Mouse (Mus musculus) midbrain, embryonic 13.5 days (tissue): ENCODE measurements around the gene B130006D01Rik. TPM values are rescaled to one million over a fixed set of nuclear protein-coding genes. Genes with fewer than 3 reads are reported as not detected.

Source experiments
- ATAC-seq: fragments of 200-750 bp; cut with Nextera tagmentation; 2 replicates; pipeline ENCODE4 v1.8.0; 2017; ENCODE audit warnings: mild to moderate bottlenecking, moderate TSS enrichment, moderate library complexity
- H3K27ac ChIP-seq: fragments of 300-500 bp; sonication (generic); 2 replicates; pipeline ENCODE4 v1.5.1; 2015; ENCODE audit warnings: inconsistent platforms, mild to moderate bottlenecking, moderate library complexity
- H3K27me3 ChIP-seq: fragments of 300-500 bp; sonication (generic); 2 replicates; pipeline ENCODE4 v1.6.1; 2015; ENCODE audit warnings: mild to moderate bottlenecking, inconsistent platforms
- H3K36me3 ChIP-seq: fragments of 300-500 bp; sonication (generic); 2 replicates; pipeline ENCODE4 v1.6.1; 2015; ENCODE audit warnings: mild to moderate bottlenecking, inconsistent platforms
- H3K4me1 ChIP-seq: fragments of 300-500 bp; sonication (generic); replicated peaks from 2 replicates; pipeline ENCODE4 v1.6.1; 2015; ENCODE audit warnings: inconsistent platforms
- H3K4me2 ChIP-seq: fragments of 300-500 bp; sonication (generic); replicated peaks from 2 replicates; pipeline ENCODE4 v1.6.1; 2015; ENCODE audit warnings: moderate library complexity, mild to moderate bottlenecking, inconsistent platforms
- H3K4me3 ChIP-seq: fragments of 300-500 bp; sonication (generic); replicated peaks from 2 replicates; pipeline ENCODE4 v1.5.1; 2015; ENCODE audit warnings: mild to moderate bottlenecking, inconsistent platforms
- H3K9ac ChIP-seq: fragments of 300-500 bp; sonication (generic); replicated peaks from 2 replicates; pipeline ENCODE4 v1.6.1; 2015; ENCODE audit warnings: mild to moderate bottlenecking, inconsistent platforms
- H3K9me3 ChIP-seq: fragments of 300-500 bp; sonication (generic); 2 replicates; pipeline ENCODE4 v1.6.1; 2016; ENCODE audit warnings: mild to moderate bottlenecking, inconsistent platforms
- WGBS: fragments of 180-500 bp; shearing (Covaris S2); methylation state at CpG from one replicate; pipeline ENCODE4 v1.1.7; 2015; 5-methylcytosine and 5-hydroxymethylcytosine counted together
- polyA plus RNA-seq: library from polyadenylated mRNA; unstranded; fragments of >200 nt; fragmentation: Nextera tagmentation; extraction: Ambion mirVana; gene quantifications from 2 replicates; pipeline ENCODE4 v1.2.1, GENCODE M21; 2015

Gene B130006D01Rik
- polyA plus RNA-seq, 1 experiment from 2014 or later, result 1.5 TPM

GRCm38 (mm10) chr11:95719356-95719755, 4.0 kb upstream of the B130006D01Rik start:
- H3K9me3 ChIP-seq, result no peaks in the 10 kb centered on the region
- peaks cover 27% of the 10 kb centered on the region for H3K4me1 ChIP-seq
- H3K4me3 ChIP-seq, result no peak overlapping the region
- H3K36me3 ChIP-seq, result no peaks in the 10 kb centered on the region
- no peak overlapping the region for H3K27ac ChIP-seq
- no peak overlapping the region for H3K9ac ChIP-seq
- H3K4me2 ChIP-seq, result no peak overlapping the region
- no peaks in the 10 kb centered on the region for H3K27me3 ChIP-seq
- WGBS, result 90% methylated on average over 3 of the region's 3 CpGs
- ATAC-seq, result no peak

- Histone ChIP-seq H3K4me3 (no peak overlapping the region), H3K9ac (no peak overlapping the region), H3K9me3 (no peaks in the 10 kb centered on the region), H3K27ac (no peak overlapping the region), H3K27me3 (no peaks in the 10 kb centered on the region), H3K4me1 (0 out of 2 replicates have a peak, but pooled peaks cover 4% of the 10 kb centered on the region), H3K4me2 (no peak overlapping the region), H3K36me3 (no peaks in the 10 kb centered on the region)
- ATAC-seq, result no peak
- WGBS, result 91% methylated on average over 4 of the region's 4 CpGs
Measured at GRCm38 (mm10) chr11:95724466-95724865, 1.1 kb downstream of the B130006D01Rik start.

- H3K9ac ChIP-seq, result no peak overlapping the region
- H3K27ac ChIP-seq, result no peak overlapping the region
- H3K4me1 ChIP-seq, result 0 out of 2 replicates have a peak, but pooled peaks cover 4% of the 10 kb centered on the region
- no peaks in the 10 kb centered on the region for H3K36me3 ChIP-seq
- H3K4me2 ChIP-seq, result no peak overlapping the region
- 86% methylated on average over 4 of the region's 4 CpGs for WGBS
- H3K9me3 ChIP-seq, result no peaks in the 10 kb centered on the region
- no peak overlapping the region for H3K4me3 ChIP-seq
- H3K27me3 ChIP-seq, result no peaks in the 10 kb centered on the region
- ATAC-seq, result no peak
Measured at GRCm38 (mm10) chr11:95726156-95726555, 2.8 kb downstream of the B130006D01Rik start.

- Histone ChIP-seq H3K9ac (no peak overlapping the region), H3K4me2 (no peak overlapping the region), H3K4me3 (no peak overlapping the region), H3K27ac (no peak overlapping the region), H3K27me3 (no peaks in the 10 kb centered on the region), H3K4me1 (0 out of 2 replicates have a peak, but pooled peaks cover 4% of the 10 kb centered on the region), H3K36me3 (no peaks in the 10 kb centered on the region), H3K9me3 (no peaks in the 10 kb centered on the region)
- ATAC-seq, result no peak
- WGBS, result 93% methylated on average over 5 of the region's 5 CpGs
Measured at GRCm38 (mm10) chr11:95727947-95728346, 4.6 kb downstream of the B130006D01Rik start.

DNA sequence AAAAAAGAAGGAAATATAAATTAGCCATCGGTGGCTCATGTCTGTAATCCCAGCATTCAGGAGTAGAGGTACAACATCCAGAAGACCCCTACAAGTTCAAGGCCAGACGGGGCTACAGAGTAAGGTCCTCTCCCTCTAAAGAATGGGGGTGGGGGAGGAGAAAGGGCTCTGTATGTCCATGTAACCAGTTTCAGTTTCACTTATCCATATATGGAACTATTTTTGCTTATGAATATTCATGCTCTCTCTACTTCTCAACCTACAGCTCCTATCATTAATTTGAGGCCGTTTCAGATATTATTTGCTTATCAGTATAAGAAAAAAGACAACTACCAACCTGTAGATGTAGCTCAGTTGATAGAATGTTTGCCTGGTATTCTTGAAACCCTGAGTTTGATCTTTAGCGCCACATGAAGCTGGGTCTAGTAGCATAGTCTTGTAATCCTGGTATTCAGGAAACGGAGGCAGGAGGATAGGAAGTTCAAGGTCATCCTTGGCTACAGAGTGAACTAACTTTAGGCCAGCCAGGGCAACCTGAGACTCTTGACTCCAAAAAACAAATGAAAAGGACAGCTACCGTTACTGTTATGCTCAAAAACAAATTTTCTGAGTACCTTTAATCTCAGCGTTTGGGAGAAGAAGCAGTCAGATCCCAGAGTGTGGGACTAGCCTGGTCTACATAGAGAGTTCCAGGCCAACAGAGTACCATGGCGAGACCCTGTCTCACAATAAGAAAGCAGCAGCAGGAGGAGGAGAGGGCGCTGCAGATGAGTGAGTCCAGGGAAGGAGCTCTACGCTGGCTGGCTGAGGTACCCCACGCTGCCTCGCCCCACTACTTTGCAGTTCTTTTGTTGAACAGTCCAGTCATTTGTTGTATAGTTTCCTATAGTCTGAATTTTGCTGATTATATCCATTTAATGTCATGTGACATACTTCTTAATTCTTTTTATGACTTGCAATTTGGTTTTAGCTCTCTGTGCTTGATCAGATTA, 5.8 kb downstream of the B130006D01Rik start:
- whole genome bisulfite sequencing, result 84% methylated on average over 12 of the region's 12 CpGs
- Histone ChIP-seq H3K4me3 (no peak overlapping the region), H3K27me3 (no peaks in the 10 kb centered on the region), H3K4me1 (0 out of 2 replicates have a peak, but pooled peaks cover 4% of the 10 kb centered on the region), H3K27ac (no peak overlapping the region), H3K9me3 (no peaks in the 10 kb centered on the region), H3K36me3 (no peaks in the 10 kb centered on the region), H3K4me2 (no peak overlapping the region), H3K9ac (no peak overlapping the region)
- no peak for ATAC-seq

- Histone ChIP-seq H3K36me3 (no peaks in the 10 kb centered on the region), H3K27ac (no peak overlapping the region), H3K4me2 (no peak overlapping the region), H3K27me3 (no peaks in the 10 kb centered on the region), H3K9ac (no peak overlapping the region), H3K4me1 (no peaks in the 10 kb centered on the region), H3K4me3 (no peak overlapping the region), H3K9me3 (no peaks in the 10 kb centered on the region; the same call in 1 of the 2 replicates)
- 90% methylated on average over 2 of the region's 2 CpGs for WGBS
- ATAC-seq, result no peak
Measured at GRCm38 (mm10) chr11:95734485-95734884, 11.1 kb downstream of the B130006D01Rik start.

DNA sequence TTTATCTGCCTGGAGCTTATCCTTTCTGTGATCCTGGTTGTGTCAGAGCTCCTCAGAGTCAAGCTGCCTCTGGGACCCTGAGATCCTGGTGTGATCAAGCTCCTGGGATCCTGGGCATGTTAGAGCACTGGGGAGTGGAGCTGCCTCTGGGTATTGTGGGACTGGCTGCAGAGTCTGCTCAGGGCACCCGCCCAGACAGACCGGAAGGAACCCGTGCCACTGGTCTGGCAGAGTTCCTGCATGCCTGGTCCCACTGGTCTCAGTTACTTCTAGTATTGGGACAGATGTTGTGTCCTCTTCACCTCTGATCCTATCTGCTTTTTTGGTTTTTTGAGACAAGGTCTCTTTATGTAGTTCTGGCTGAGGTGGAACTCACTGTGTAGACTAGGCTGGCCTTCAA, 14.4 kb downstream of the B130006D01Rik start:
- H3K9ac ChIP-seq, result no peak overlapping the region
- no peak for ATAC-seq

DNA sequence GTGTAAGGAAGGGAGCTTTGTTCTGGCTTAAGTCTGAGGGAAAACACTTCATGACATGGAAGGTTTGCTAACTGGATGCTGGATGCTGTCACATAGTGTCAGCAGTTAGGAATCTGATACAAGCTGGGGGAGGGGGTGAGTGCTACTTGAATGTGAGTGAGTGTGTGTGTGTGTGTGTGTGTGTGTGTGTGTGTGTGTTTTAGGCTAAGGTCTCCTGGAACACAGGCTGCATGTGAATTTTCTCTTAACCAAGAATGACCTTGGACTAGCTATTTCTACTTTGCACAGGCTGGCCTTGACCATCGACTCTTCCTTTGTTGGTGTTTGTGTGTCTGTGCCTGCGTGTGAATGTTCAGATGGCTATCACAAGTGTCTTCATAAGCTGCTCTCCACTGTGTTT, 21.1 kb downstream of the B130006D01Rik start:
- H3K27me3 ChIP-seq, result no peaks in the 10 kb centered on the region
- no peak for ATAC-seq
- no peak overlapping the region for H3K4me3 ChIP-seq
- 91% methylated on average over 2 of the region's 2 CpGs for WGBS
- H3K9me3 ChIP-seq, result no peaks in the 10 kb centered on the region; the same call in 1 of the 2 replicates
- no peaks in the 10 kb centered on the region for H3K4me1 ChIP-seq
- no peak overlapping the region for H3K27ac ChIP-seq
- no peak overlapping the region for H3K4me2 ChIP-seq
- peaks cover 15% of the 10 kb centered on the region for H3K36me3 ChIP-seq
- H3K9ac ChIP-seq, result no peak overlapping the region

More for the DNA sequence above, 14.4 kb downstream of the B130006D01Rik start:
- Histone ChIP-seq H3K27ac (no peak overlapping the region), H3K4me3 (no peak overlapping the region), H3K9me3 (no peaks in the 10 kb centered on the region; the same call in 1 of the 2 replicates), H3K36me3 (no peaks in the 10 kb centered on the region), H3K27me3 (no peaks in the 10 kb centered on the region), H3K4me1 (no peaks in the 10 kb centered on the region), H3K4me2 (no peak overlapping the region)
- WGBS, result 92% methylated on average over 3 of the region's 3 CpGs

GRCm38 (mm10) chr11:95746821-95747220, 23.4 kb downstream of the B130006D01Rik start:
- 87% methylated on average over 4 of the region's 4 CpGs for WGBS
- Histone ChIP-seq H3K9ac (no peak overlapping the region), H3K9me3 (no peaks in the 10 kb centered on the region; the same call in 1 of the 2 replicates), H3K4me1 (no peaks in the 10 kb centered on the region), H3K4me3 (no peak overlapping the region), H3K4me2 (no peak overlapping the region), H3K36me3 (peaks cover 26% of the 10 kb centered on the region), H3K27me3 (no peaks in the 10 kb centered on the region), H3K27ac (no peak overlapping the region)
- no peak for ATAC-seq

DNA sequence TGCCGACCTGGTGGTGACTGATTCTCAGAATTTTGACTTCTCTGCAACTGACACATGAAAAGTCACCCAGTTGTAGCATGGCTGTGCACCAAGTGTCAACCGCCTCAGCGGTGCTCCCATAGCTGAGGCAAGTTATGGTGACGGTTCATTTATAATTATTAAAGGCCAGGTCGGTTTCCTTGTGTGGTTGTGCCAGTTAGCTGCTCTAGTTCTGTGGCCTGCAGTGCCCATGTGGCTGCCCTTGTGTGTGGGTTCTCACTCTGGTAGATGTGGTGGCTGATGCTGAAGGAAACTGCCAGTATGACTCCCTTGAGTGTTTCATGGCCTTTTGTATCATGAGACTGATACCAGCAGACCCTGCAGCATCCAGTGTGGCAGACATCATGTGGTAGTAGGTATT, 24.9 kb downstream of the B130006D01Rik start:
- Histone ChIP-seq H3K27me3 (no peaks in the 10 kb centered on the region), H3K9me3 (no peaks in the 10 kb centered on the region; the same call in 1 of the 2 replicates), H3K9ac (no peak overlapping the region), H3K4me2 (no peak overlapping the region), H3K36me3 (peaks cover 29% of the 10 kb centered on the region), H3K4me1 (no peaks in the 10 kb centered on the region), H3K27ac (no peak overlapping the region), H3K4me3 (no peak overlapping the region)
- WGBS, result 92% methylated on average over 5 of the region's 5 CpGs
- ATAC-seq, result no peak

DNA sequence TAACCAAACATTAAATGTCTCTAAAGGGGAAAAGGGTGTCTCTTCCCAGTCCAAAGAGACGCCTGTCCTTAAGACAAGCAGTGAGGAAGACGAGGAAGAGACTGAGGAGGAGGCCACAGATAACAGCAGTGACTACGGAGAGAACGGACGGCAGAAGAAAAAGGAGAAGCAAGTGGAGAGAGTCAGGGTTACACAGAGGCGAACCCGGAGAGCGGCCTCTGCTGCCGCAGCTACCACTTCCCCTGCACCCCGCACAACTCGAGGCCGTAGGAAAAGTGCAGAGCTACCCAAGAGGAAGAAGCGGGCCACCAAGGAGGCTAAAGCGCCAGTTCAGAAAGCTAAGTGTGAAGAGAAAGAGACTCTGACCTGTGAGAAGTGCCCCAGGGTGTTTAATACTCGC, 26.2 kb downstream of the B130006D01Rik start:
- H3K4me3 ChIP-seq, result no peak overlapping the region
- H3K9me3 ChIP-seq, result no peaks in the 10 kb centered on the region
- no peak overlapping the region for H3K4me2 ChIP-seq
- no peak overlapping the region for H3K9ac ChIP-seq
- no peak for ATAC-seq
- no peak overlapping the region for H3K27ac ChIP-seq
- H3K27me3 ChIP-seq, result no peaks in the 10 kb centered on the region
- peaks cover 31% of the 10 kb centered on the region for H3K36me3 ChIP-seq
- no peaks in the 10 kb centered on the region for H3K4me1 ChIP-seq
- WGBS, result 87% methylated on average over 15 of the region's 15 CpGs

- WGBS, result 0% methylated on average over 1 of the region's 1 CpGs
- Histone ChIP-seq H3K4me1 (no peaks in the 10 kb centered on the region), H3K4me3 (no peak overlapping the region), H3K36me3 (peaks cover 43% of the 10 kb centered on the region), H3K9ac (no peak overlapping the region), H3K27ac (no peak overlapping the region), H3K4me2 (no peak overlapping the region), H3K9me3 (no peaks in the 10 kb centered on the region), H3K27me3 (no peaks in the 10 kb centered on the region)
- ATAC-seq, result no peak
Measured at GRCm38 (mm10) chr11:95750995-95751394, 27.6 kb downstream of the B130006D01Rik start.
